Mouse (Mus musculus): Measurements from ENCODE around the gene Gria1. TPM values are rescaled to one million over a fixed set of nuclear protein-coding genes. Genes with fewer than 3 reads are reported as not detected.

Gene Gria1
- polyA plus RNA-seq, 1 experiment from 2014 or later: 39.7 TPM

DNA sequence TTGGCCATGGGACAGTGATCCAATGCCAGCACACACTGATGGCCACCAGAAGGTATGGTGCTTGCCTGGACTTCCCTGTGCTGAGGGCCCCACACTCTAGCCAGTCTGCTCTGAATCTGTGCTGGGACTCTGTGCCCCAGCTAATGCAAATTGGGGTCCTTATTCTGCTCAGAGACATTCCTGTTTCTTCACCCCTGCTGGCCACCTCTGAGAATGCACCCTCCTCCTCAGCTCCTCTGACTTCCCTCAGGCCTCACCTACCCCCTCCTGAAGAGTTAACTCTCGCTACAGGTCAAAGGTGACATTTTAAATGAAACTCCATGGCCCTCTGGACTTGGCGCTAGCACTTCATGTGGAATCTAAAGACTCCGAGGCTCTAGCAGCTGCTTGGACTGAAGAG lies 165.4 kb downstream of the Gria1 start:
- H3K9me3 ChIP-seq (ENCODE audit: control insufficient read depth, low read length): no peaks in the 10 kb centered on the region
- DNase-seq (ENCODE audit: low spot score) (no peak), ATAC-seq (ENCODE audit: low FRiP score) (no peak)
- no peak overlapping the region for H3K9ac ChIP-seq
- no peak overlapping the region for H3K27ac ChIP-seq
- WGBS: 29% methylated on average over 3 of the region's 3 CpGs
- H3K27me3 ChIP-seq (ENCODE audit: control insufficient read depth, insufficient read depth, low read length): no peaks in the 10 kb centered on the region
- H3K4me1 ChIP-seq (replicated peaks; ENCODE audit: control insufficient read depth, insufficient read depth, low read length): no peaks in the 10 kb centered on the region
- H3K4me3 ChIP-seq (replicated peaks; ENCODE audit: low read length): no peak overlapping the region
- no peak overlapping the region for H3K4me2 ChIP-seq (replicated peaks)
- no peaks in the 10 kb centered on the region for H3K36me3 ChIP-seq (replicated peaks; ENCODE audit: control insufficient read depth, insufficient read depth)

- Histone ChIP-seq H3K4me2 (replicated peaks) (no peak overlapping the region), H3K27ac (no peak overlapping the region), H3K36me3 (replicated peaks; ENCODE audit: control insufficient read depth, insufficient read depth) (no peaks in the 10 kb centered on the region), H3K4me1 (replicated peaks; ENCODE audit: control insufficient read depth, insufficient read depth, low read length) (no peaks in the 10 kb centered on the region), H3K4me3 (replicated peaks; ENCODE audit: low read length) (no peak overlapping the region), H3K9ac (no peak overlapping the region), H3K27me3 (ENCODE audit: control insufficient read depth, insufficient read depth, low read length) (no peaks in the 10 kb centered on the region), H3K9me3 (ENCODE audit: control insufficient read depth, low read length) (no peaks in the 10 kb centered on the region)
- WGBS: 88% methylated on average over 4 of the region's 4 CpGs
- no peak for DNase-seq (ENCODE audit: low spot score)
- ATAC-seq (ENCODE audit: low FRiP score): no peak
Measured at GRCm38 (mm10) chr11:57184216-57184615, 173.0 kb downstream of the Gria1 start.

DNA sequence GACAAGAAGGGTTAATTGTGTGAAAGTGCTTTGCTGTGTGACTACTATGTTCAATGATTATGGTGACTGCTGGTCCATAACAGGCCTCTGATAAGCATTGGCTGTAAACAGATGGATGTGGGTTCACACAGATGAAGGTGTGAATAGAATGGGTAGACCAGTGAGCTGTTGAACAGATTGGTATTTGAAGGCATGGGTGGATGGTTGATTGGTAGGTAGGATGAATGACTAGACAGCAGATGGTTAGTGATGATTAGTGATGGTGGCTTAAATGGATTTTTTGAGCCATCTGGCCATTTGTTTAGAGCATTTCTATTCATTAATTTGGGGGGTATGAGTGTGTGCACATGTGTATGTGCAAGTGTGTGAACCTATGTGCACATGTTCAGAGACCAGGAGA lies 173.9 kb downstream of the Gria1 start:
- Histone ChIP-seq H3K4me3 (replicated peaks; ENCODE audit: low read length) (no peak overlapping the region), H3K4me2 (replicated peaks) (no peak overlapping the region), H3K4me1 (replicated peaks; ENCODE audit: control insufficient read depth, insufficient read depth, low read length) (no peaks in the 10 kb centered on the region), H3K9me3 (ENCODE audit: control insufficient read depth, low read length) (no peaks in the 10 kb centered on the region), H3K27ac (no peak overlapping the region), H3K27me3 (ENCODE audit: control insufficient read depth, insufficient read depth, low read length) (no peaks in the 10 kb centered on the region), H3K9ac (no peak overlapping the region), H3K36me3 (replicated peaks; ENCODE audit: control insufficient read depth, insufficient read depth) (no peaks in the 10 kb centered on the region)
- ATAC-seq (ENCODE audit: low FRiP score) (no peak), DNase-seq (ENCODE audit: low spot score) (no peak)

DNA sequence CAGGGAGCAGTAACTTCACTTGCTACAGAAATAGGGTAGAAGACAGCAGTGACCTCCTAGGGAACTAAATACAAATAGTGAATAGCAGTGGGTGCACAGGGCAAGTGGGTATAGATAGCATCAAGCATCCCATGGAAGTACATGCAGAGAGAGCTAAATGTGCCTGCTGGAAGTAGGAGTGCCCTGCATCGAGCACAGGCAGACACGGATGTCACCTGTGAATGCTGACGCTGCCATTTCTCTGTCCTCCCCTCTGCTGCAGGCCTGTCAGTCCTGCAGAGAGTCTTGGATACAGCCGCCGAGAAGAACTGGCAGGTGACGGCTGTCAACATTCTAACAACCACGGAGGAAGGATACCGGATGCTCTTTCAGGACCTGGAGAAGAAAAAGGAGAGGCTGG lies 178.2 kb downstream of the Gria1 start:
- DNase-seq (ENCODE audit: low spot score) (no peak), ATAC-seq (ENCODE audit: low FRiP score) (no peak)
- no peak overlapping the region for H3K9ac ChIP-seq
- WGBS: 84% methylated on average over 8 of the region's 8 CpGs
- H3K4me2 ChIP-seq (replicated peaks): no peak overlapping the region
- H3K4me1 ChIP-seq (replicated peaks; ENCODE audit: control insufficient read depth, insufficient read depth, low read length): no peaks in the 10 kb centered on the region
- no peaks in the 10 kb centered on the region for H3K27me3 ChIP-seq (ENCODE audit: control insufficient read depth, insufficient read depth, low read length)
- no peaks in the 10 kb centered on the region for H3K9me3 ChIP-seq (ENCODE audit: control insufficient read depth, low read length)
- H3K36me3 ChIP-seq (replicated peaks; ENCODE audit: control insufficient read depth, insufficient read depth): peaks cover 3% of the 10 kb centered on the region; the same call in 1 of the 2 replicates
- no peak overlapping the region for H3K4me3 ChIP-seq (replicated peaks; ENCODE audit: low read length)
- H3K27ac ChIP-seq: no peak overlapping the region

DNA sequence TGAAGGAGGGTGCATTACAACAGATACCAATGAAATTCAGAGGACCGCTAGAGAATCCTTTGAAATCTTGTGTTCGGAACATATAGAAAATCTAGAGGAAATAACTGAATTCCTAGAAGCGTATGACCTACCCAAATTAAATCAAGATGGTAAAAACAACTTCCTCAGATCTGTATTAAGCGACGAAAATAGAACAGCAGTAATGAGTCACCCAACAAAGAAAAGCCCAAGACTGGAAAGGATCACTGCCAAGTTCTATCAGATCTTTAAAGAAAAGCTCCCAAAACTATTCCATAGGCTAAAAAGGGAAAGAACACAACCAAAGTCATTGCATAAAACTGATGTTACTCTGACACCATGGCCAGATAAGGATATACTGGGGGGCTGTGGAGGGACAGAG lies 183.6 kb downstream of the Gria1 start:
- ATAC-seq (ENCODE audit: low FRiP score): no peak
- WGBS: 95% methylated on average over 5 of the region's 5 CpGs
- Histone ChIP-seq H3K9me3 (ENCODE audit: control insufficient read depth, low read length) (0 out of 2 replicates have a peak, but pooled peaks cover 4% of the 10 kb centered on the region), H3K4me2 (replicated peaks) (no peak overlapping the region), H3K4me3 (replicated peaks; ENCODE audit: low read length) (no peak overlapping the region), H3K9ac (no peak overlapping the region), H3K27ac (no peak overlapping the region), H3K36me3 (replicated peaks; ENCODE audit: control insufficient read depth, insufficient read depth) (peaks cover 3% of the 10 kb centered on the region; the same call in 1 of the 2 replicates), H3K27me3 (ENCODE audit: control insufficient read depth, insufficient read depth, low read length) (no peaks in the 10 kb centered on the region), H3K4me1 (replicated peaks; ENCODE audit: control insufficient read depth, insufficient read depth, low read length) (peaks cover 9% of the 10 kb centered on the region; the same call in 1 of the 2 replicates)
- no peak for DNase-seq (ENCODE audit: low spot score)

GRCm38 (mm10) chr11:57201245-57201976 lies 190.2 kb downstream of the Gria1 start:
- no peaks in the 10 kb centered on the region for H3K27me3 ChIP-seq (ENCODE audit: control insufficient read depth, insufficient read depth, low read length)

DNA sequence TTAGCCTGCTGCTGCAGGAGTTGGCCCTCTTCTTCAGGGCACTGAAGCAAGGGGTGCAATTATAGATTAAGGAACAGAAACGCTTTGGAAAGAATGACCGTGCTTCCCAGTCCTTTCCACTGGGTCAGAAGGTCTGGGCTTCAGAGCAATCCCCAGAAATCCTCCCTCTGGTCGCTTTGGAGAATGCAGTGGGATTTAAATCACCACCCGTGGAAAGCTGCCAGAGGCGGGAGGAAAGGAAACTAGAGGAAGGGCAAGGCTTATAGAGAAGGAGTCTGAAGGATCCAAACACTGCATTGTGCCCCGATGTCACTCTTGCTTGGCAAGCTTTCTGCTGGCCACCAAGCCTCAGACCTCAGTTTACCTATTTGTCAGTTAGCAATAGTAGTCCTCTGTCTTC lies 193.2 kb downstream of the Gria1 start:
- Histone ChIP-seq H3K4me3 (replicated peaks; ENCODE audit: low read length) (no peak overlapping the region), H3K27me3 (ENCODE audit: control insufficient read depth, insufficient read depth, low read length) (no peaks in the 10 kb centered on the region), H3K9ac (no peak overlapping the region), H3K9me3 (ENCODE audit: control insufficient read depth, low read length) (no peaks in the 10 kb centered on the region), H3K4me1 (replicated peaks; ENCODE audit: control insufficient read depth, insufficient read depth, low read length) (peaks cover 1% of the 10 kb centered on the region; the same call in 1 of the 2 replicates), H3K27ac (no peak overlapping the region), H3K4me2 (replicated peaks) (no peak overlapping the region), H3K36me3 (replicated peaks; ENCODE audit: control insufficient read depth, insufficient read depth) (no peaks in the 10 kb centered on the region)
- no peak for DNase-seq (ENCODE audit: low spot score)
- 47% methylated on average over 6 of the region's 6 CpGs for WGBS
- ATAC-seq (ENCODE audit: low FRiP score): no peak

More at GRCm38 (mm10) chr11:57201245-57201976, 190.2 kb downstream of the Gria1 start:
- peaks cover 9% of the 10 kb centered on the region; the same call in 1 of the 2 replicates for H3K4me1 ChIP-seq (replicated peaks; ENCODE audit: control insufficient read depth, insufficient read depth, low read length)
- H3K9ac ChIP-seq: no peak overlapping the region
- ATAC-seq (ENCODE audit: low FRiP score) (no peak), DNase-seq (ENCODE audit: low spot score) (no peak)
- H3K9me3 ChIP-seq (ENCODE audit: control insufficient read depth, low read length): 0 out of 2 replicates have a peak, but pooled peaks cover 1% of the 10 kb centered on the region
- H3K27ac ChIP-seq: no peak overlapping the region
- no peak overlapping the region for H3K4me2 ChIP-seq (replicated peaks)
- 72% methylated on average over 10 of the region's 10 CpGs for WGBS
- H3K4me3 ChIP-seq (replicated peaks; ENCODE audit: low read length): no peak overlapping the region
- H3K36me3 ChIP-seq (replicated peaks; ENCODE audit: control insufficient read depth, insufficient read depth): no peaks in the 10 kb centered on the region

- no peak overlapping the region for H3K9ac ChIP-seq
- no peak for DNase-seq (ENCODE audit: low spot score)
- no peak overlapping the region for H3K4me2 ChIP-seq (replicated peaks)
- no peak overlapping the region for H3K4me3 ChIP-seq (replicated peaks; ENCODE audit: low read length)
- ATAC-seq (ENCODE audit: low FRiP score): no peak
- H3K9me3 ChIP-seq (ENCODE audit: control insufficient read depth, low read length): no peaks in the 10 kb centered on the region
- no peaks in the 10 kb centered on the region for H3K4me1 ChIP-seq (replicated peaks; ENCODE audit: control insufficient read depth, insufficient read depth, low read length)
- H3K27ac ChIP-seq: no peak overlapping the region
- no peaks in the 10 kb centered on the region for H3K36me3 ChIP-seq (replicated peaks; ENCODE audit: control insufficient read depth, insufficient read depth)
- no peaks in the 10 kb centered on the region for H3K27me3 ChIP-seq (ENCODE audit: control insufficient read depth, insufficient read depth, low read length)
Measured at GRCm38 (mm10) chr11:57207260-57207659, 196.1 kb downstream of the Gria1 start.

GRCm38 (mm10) chr11:57214079-57214478 lies 202.9 kb downstream of the Gria1 start:
- Histone ChIP-seq H3K9me3 (ENCODE audit: control insufficient read depth, low read length) (no peaks in the 10 kb centered on the region), H3K27ac (no peak overlapping the region), H3K4me1 (replicated peaks; ENCODE audit: control insufficient read depth, insufficient read depth, low read length) (no peaks in the 10 kb centered on the region), H3K4me2 (replicated peaks) (no peak overlapping the region), H3K9ac (no peak overlapping the region), H3K27me3 (ENCODE audit: control insufficient read depth, insufficient read depth, low read length) (no peaks in the 10 kb centered on the region), H3K4me3 (replicated peaks; ENCODE audit: low read length) (no peak overlapping the region), H3K36me3 (replicated peaks; ENCODE audit: control insufficient read depth, insufficient read depth) (no peaks in the 10 kb centered on the region)
- WGBS: 75% methylated on average over 7 of the region's 7 CpGs
- DNase-seq (ENCODE audit: low spot score) (no peak), ATAC-seq (ENCODE audit: low FRiP score) (no peak)

DNA sequence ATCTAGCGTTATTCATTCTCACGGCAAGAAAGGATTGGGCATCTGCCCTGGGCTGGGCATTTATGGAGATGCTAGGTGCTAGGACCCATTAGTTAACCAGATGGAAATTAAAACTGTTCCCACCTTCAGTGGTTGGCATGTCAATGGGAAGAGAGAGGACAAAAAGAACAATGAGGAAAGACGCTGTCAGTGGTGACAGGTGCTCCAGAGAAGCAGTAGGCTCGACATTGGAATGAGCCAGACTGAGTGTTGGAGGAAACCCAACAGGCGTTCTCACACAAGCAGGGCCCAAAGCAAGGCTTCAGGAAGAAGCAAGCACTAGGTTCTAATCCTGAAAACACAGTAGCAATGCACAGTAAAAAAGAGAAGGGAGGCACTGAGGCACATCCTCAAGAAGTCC lies 203.4 kb downstream of the Gria1 start:
- H3K4me2 ChIP-seq (replicated peaks): no peak overlapping the region
- DNase-seq (ENCODE audit: low spot score): no peak
- no peak overlapping the region for H3K4me3 ChIP-seq (replicated peaks; ENCODE audit: low read length)
- no peak overlapping the region for H3K9ac ChIP-seq
- WGBS: 81% methylated on average over 5 of the region's 5 CpGs
- H3K27me3 ChIP-seq (ENCODE audit: control insufficient read depth, insufficient read depth, low read length): no peaks in the 10 kb centered on the region
- H3K27ac ChIP-seq: no peak overlapping the region
- ATAC-seq (ENCODE audit: low FRiP score): no peak
- no peaks in the 10 kb centered on the region for H3K36me3 ChIP-seq (replicated peaks; ENCODE audit: control insufficient read depth, insufficient read depth)
- H3K4me1 ChIP-seq (replicated peaks; ENCODE audit: control insufficient read depth, insufficient read depth, low read length): no peaks in the 10 kb centered on the region
- no peaks in the 10 kb centered on the region for H3K9me3 ChIP-seq (ENCODE audit: control insufficient read depth, low read length)

Measured in hindbrain, embryonic 14.5 days (tissue).